Mouse (Mus musculus) cerebellum, adult 2 months (tissue): ENCODE results near the gene Elf3.

ENCODE experiments used
- CTCF ChIP-seq: fragments of 200-500 bp; IDR thresholded peaks from 2 replicates; pipeline ENCODE4 v1.5.1; 2011; ENCODE audit warnings: low read depth, mild to moderate bottlenecking, control low read depth, low read length, moderate library complexity, borderline replicate concordance; ENCODE audit not compliant: insufficient read depth
- POLR2A ChIP-seq: fragments of 200-500 bp; IDR thresholded peaks from 2 replicates; pipeline ENCODE4 v1.6.1; 2011; ENCODE audit warnings: low read length, control low read depth, borderline replicate concordance; ENCODE audit not compliant: insufficient read depth

GRCm38 (mm10) chr1:135217607-135218233 is 40.6 kb downstream of the Elf3 start:
- TF ChIP-seq CTCF (no peak), POLR2A (no peak)
